Mouse (Mus musculus) macrophage (primary cell): ENCODE results near the gene Btd. TPM values are rescaled to one million over a fixed set of nuclear protein-coding genes. Genes with fewer than 3 reads are reported as not detected.

Experiments
- H3K27ac ChIP-seq: fragments of 350-480 bp; formaldehyde crosslinking; 2 replicates; pipeline ENCODE4 v1.9.0; 2021
- H3K36me3 ChIP-seq: fragments of 350-480 bp; formaldehyde crosslinking; 2 replicates; pipeline ENCODE4 v1.9.0; 2021; ENCODE audit errors: inconsistent target
- H3K4me3 ChIP-seq: fragments of 350-480 bp; formaldehyde crosslinking; 2 replicates; pipeline ENCODE4 v1.9.0; 2021; ENCODE audit errors: inconsistent target
- H3K79me2 ChIP-seq: fragments of 350-480 bp; formaldehyde crosslinking; 2 replicates; pipeline ENCODE4 v1.9.0; 2021; ENCODE audit errors: inconsistent target
- WGBS: methylation state at CpG from one replicate; pipeline ENCODE4 v1.1.7; 2026; ENCODE audit warnings: inconsistent platforms; ENCODE audit not compliant: missing documents; 5-methylcytosine and 5-hydroxymethylcytosine counted together
- polyA plus RNA-seq: library from polyadenylated mRNA; stranded (reverse); fragments of 250-400 nt; gene quantifications from 3 replicates; pipeline ENCODE4 v1.2.4, GENCODE M21; 2018; ENCODE audit warnings: inconsistent platforms

Btd gene
- polyA plus RNA-seq, 1 experiment from 2014 or later: 12.8 TPM

DNA sequence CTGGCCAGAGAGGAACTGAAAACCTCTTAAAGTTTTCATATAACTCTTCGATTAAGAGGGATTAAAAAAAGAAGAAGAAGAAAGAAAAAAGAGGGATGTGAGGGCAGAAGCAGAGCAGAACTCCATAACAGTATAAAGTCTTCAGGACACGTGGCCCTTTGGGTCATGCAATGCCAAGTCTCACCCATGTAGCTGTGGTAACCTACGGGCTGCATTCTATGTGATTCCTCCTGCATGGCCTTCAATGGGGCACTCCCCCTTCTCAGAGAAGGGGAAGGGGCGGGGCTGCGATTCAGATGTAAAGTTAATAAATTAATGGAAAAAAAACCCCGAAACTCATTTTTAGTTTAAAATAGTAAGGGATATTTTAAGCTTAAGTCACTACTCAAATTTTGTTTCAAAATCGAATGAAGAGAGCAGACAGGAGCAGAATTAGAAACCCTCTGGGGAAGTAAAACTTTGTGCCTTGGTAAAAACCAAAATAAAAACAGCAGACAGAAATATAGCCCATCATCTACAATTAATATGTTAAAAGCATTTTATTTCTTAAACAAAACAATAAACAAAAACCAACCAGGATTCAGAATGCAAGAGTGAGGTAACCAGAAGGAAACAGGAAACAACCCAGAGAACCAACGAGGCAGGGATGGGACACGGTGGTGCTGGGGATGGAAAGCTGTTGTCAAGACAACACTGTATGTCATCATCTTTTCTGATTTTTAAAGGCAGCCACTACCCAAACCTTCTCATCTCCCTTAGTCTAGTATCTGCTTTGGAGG is 55.6 kb downstream of the Btd start:
- 0 out of 2 replicates have a peak, but pooled peaks cover 13% of the 10 kb centered on the region for H3K36me3 ChIP-seq
- no peak overlapping the region for H3K4me3 ChIP-seq
- no peak overlapping the region for H3K27ac ChIP-seq
- H3K79me2 ChIP-seq: no peaks in the 10 kb centered on the region
- 42% methylated on average over 8 of the region's 9 CpGs for WGBS

DNA sequence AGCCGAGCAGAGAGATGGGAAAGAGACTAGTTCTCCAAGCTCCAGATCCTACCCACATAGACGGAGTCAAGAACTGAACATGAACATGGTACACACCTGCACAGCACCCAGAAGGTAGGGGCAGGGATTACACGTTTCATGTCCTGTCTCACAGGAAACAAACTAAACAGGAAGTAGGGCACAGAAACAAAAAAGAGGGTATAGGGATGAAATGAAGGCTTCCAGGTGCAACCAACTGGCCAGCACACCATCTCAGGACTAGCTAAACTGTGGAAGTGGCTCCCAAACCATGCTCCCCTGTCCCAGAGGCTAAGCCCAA is 56.1 kb downstream of the Btd start:
- no peak overlapping the region for H3K27ac ChIP-seq
- H3K4me3 ChIP-seq: no peak overlapping the region
- WGBS: 66% methylated on average over 3 of the region's 3 CpGs
- H3K79me2 ChIP-seq: no peaks in the 10 kb centered on the region
- H3K36me3 ChIP-seq: 0 out of 2 replicates have a peak, but pooled peaks cover 19% of the 10 kb centered on the region

DNA sequence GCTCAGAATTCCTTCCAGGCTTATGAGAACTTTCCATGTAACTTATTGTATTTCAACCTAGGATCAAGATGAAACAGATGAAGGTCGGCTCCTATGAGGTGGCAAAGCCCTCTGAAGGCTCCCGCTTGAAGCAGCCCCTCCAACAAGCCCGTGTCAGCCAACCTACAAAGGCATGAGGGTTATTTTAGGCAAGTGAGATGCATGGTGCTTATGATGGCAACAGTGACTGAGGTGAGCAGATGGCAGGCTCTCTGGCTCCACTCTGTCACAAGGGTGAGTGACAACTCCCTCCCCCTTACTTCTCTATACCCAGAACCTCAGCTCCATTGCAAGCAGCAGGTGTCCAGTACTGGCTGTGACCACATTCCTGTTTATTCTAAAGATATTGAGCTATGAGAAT is 56.5 kb downstream of the Btd start:
- 88% methylated on average over 3 of the region's 3 CpGs for WGBS
- H3K36me3 ChIP-seq: 0 out of 2 replicates have a peak, but pooled peaks cover 20% of the 10 kb centered on the region
- H3K79me2 ChIP-seq: no peaks in the 10 kb centered on the region
- no peak overlapping the region for H3K27ac ChIP-seq
- no peak overlapping the region for H3K4me3 ChIP-seq

DNA sequence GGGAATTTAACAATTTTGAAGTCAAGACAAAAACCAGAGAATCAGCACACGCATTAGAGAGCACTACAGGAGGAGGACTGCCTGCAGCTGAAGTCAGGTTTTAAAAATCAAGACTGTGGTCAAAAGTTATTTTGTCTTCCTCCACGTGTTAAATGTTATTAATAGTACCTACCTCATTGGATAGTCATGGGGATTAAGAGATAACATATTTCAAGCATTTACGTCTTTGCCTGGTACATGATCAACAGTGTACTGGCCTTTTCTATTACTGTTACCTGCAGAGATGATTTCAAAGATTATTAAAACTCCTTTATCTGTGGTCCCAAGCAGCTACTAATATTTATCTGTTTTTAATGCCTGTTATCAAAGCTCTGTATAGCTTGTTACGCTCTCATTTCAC is 56.9 kb downstream of the Btd start:
- Histone ChIP-seq H3K36me3 (0 out of 2 replicates have a peak, but pooled peaks cover 22% of the 10 kb centered on the region), H3K27ac (no peak overlapping the region), H3K79me2 (no peaks in the 10 kb centered on the region), H3K4me3 (no peak overlapping the region)
- WGBS: 86% methylated on average over 4 of the region's 4 CpGs

DNA sequence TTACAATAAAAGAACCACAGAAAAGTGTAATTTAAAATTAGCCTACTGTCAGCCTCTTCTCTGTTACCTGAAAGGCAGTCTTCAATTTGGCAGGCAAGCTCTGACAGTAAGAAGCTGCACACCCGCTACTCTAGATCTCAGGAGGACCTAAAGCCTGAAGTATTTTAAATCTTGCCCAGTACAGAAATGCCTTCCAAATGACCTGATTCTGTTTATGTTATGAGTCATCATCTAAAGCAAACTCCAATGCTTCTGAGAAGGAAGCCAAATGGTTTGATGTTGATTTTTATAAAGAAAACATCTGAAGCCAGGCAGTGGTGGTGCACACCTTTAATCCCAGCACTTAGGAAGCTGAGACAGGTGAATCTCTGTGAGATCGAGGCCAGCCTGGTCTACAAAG is 59.5 kb downstream of the Btd start:
- WGBS: 94% methylated on average over 2 of the region's 2 CpGs
- peaks cover 38% of the 10 kb centered on the region for H3K36me3 ChIP-seq

DNA sequence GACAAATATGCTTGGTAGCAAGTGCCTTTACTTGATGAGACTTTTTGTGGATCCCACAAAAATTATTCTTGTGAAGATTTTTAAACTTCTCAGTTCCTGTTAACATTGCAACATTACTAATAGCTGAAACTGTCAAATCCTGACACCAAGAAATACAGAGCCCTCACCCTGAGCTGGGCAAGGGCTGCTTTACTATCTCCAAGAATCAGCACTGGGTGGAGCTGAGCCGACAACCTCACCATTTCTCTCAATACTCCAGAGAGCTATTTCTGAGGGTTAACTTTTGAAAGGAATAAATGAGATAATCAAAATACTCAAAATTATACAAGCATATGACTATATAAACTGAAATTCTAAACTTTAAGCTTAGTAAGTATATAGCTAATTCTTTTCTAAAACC is 68.5 kb downstream of the Btd start:
- H3K27ac ChIP-seq: no peak overlapping the region
- no peak overlapping the region for H3K4me3 ChIP-seq
- no peaks in the 10 kb centered on the region for H3K79me2 ChIP-seq
- 78% methylated on average over 1 of the region's 1 CpGs for WGBS
- peaks cover 48% of the 10 kb centered on the region for H3K36me3 ChIP-seq

More for the DNA sequence above, 59.5 kb downstream of the Btd start:
- Histone ChIP-seq H3K79me2 (no peaks in the 10 kb centered on the region), H3K4me3 (no peak overlapping the region), H3K27ac (no peak overlapping the region)

DNA sequence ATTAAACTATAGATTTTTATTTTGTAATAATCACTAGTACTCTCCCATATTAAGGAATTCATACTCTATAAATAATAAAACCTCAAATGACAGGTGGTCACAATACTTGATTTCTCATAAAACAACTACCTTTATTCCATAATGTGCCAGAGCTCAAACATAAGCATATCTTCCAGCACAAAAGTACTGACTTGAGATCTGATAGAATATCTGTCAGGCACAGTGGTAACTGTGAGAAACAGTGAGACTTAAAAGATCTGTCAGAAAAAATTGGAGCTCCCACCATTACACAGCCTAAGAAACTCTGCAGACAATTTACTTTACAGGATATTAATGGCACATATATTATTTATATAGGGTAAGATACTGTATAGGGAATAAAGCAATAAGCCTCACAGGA is 74.8 kb downstream of the Btd start:
- H3K79me2 ChIP-seq: no peaks in the 10 kb centered on the region
- no peak overlapping the region for H3K27ac ChIP-seq
- no peak overlapping the region for H3K4me3 ChIP-seq
- peaks cover 43% of the 10 kb centered on the region for H3K36me3 ChIP-seq

DNA sequence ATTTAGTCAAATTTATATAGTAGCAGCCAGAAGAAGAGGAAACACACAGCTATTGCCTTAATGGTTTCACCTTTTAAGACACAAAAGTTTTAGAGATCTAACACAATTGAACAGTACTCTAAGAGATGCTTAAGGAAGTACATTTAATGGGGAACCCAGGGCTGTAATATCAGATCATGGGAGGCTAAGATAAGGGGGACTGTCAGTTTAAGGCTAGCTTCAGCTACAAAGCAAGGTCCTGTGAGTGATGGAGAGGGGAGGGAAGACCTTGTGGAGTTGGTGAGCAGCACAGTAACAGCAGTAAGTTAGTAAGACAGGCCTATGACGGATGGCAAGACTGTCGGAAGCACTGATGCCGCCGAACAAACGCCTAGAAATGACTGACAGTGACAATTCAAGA is 76.5 kb downstream of the Btd start:
- no peak overlapping the region for H3K4me3 ChIP-seq
- H3K27ac ChIP-seq: no peak overlapping the region
- H3K79me2 ChIP-seq: no peaks in the 10 kb centered on the region
- WGBS: 93% methylated on average over 5 of the region's 5 CpGs
- peaks cover 46% of the 10 kb centered on the region for H3K36me3 ChIP-seq

Other genes starting within 250 kb of the Btd start
- 90.6 to 150 TPM (median 150 TPM) in 3 replicates for gene Sh3bp5, start 204.9 kb upstream of the Btd start, polyA plus RNA-seq
- 29.7 to 78.1 TPM (median 30.5 TPM) in 3 replicates for gene Eaf1, start 146.6 kb upstream of the Btd start, polyA plus RNA-seq
- gene Mettl6, start 146.0 kb upstream of the Btd start, polyA plus RNA-seq: 23.8 to 35.1 TPM (median 32.2 TPM) in 3 replicates
- gene Colq, start 49.7 kb upstream of the Btd start, polyA plus RNA-seq: not detected in 3 replicates
- gene Gm49387, start 150 bp upstream of the Btd start, polyA plus RNA-seq: not detected in 3 replicates
- gene Hacl1, start 258 bp downstream of the Btd start, polyA plus RNA-seq: 2.4 to 6.6 TPM (median 3.2 TPM) in 3 replicates
- 20.1 to 31.8 TPM (median 23.4 TPM) in 3 replicates for gene Ankrd28, start 189.6 kb downstream of the Btd start, polyA plus RNA-seq